Mouse (Mus musculus): ENCODE data around the gene Olfr235. TPM values are rescaled to one million over a fixed set of nuclear protein-coding genes. Genes with fewer than 3 reads are reported as not detected.
"Not testable (repeated sequence)": the region's sequence is repeated elsewhere in the genome, so short reads cannot be mapped to it uniquely, and the experiment has no call there.

Olfr235 gene
- polyA plus RNA-seq (2012; rRNA removed) = not detected in 2 replicates

- no peak for DNase-seq (ENCODE audit: low read depth)
Observed at GRCm38 (mm10) chr19:12260732-12261131, at the start of gene Olfr235. Gene Olfr235, plus strand, starts transcription at chr19:12261032.

GRCm38 (mm10) chr19:12232496-12232895 lies 28.3 kb upstream of the Olfr235 start, which contains the start of gene Olfr1432:
Gene Olfr1432, minus strand, starts transcription at chr19:12232596.
- DNase-seq (ENCODE audit: low read depth) = not testable (repeated sequence)

- no peak for DNase-seq (ENCODE audit: low read depth)
Observed at GRCm38 (mm10) chr19:12241559-12241958, 19.3 kb upstream of the Olfr235 start, which contains the start of gene Olfr262. Gene Olfr262, minus strand, starts transcription at chr19:12241659.

- no peak for DNase-seq (ENCODE audit: low read depth)
Observed at GRCm38 (mm10) chr19:12279554-12279953, 18.7 kb downstream of the Olfr235 start, which contains the start of gene Olfr1434. Gene Olfr1434, plus strand, starts transcription at chr19:12279854.

GRCm38 (mm10) chr19:12292979-12293378 lies 32.1 kb downstream of the Olfr235 start:
- no peak for DNase-seq (ENCODE audit: low read depth)

GRCm38 (mm10) chr19:12299030-12299429 lies 38.2 kb downstream of the Olfr235 start, which contains the start of gene Olfr1436:
Gene Olfr1436, minus strand, starts transcription at chr19:12299130.
- DNase-seq (ENCODE audit: low read depth) = not testable (repeated sequence)

Other genes with a start within 250 kb of the Olfr235 start
- not detected in 2 replicates for gene Olfr1423, start 219.7 kb upstream of the Olfr235 start, polyA plus RNA-seq (2012; rRNA removed)
- gene Olfr1424, start 198.3 kb upstream of the Olfr235 start, polyA plus RNA-seq (2012; rRNA removed) = not detected in 2 replicates
- not detected in 2 replicates for gene Olfr1425, start 183.3 kb upstream of the Olfr235 start, polyA plus RNA-seq (2012; rRNA removed)
- gene Olfr1426, start 169.0 kb upstream of the Olfr235 start, polyA plus RNA-seq (2012; rRNA removed) = not detected in 2 replicates
- gene Olfr1427, start 157.7 kb upstream of the Olfr235 start, polyA plus RNA-seq (2012; rRNA removed) = not detected in 2 replicates
- not detected in 2 replicates for gene Olfr1428, start 145.1 kb upstream of the Olfr235 start, polyA plus RNA-seq (2012; rRNA removed)
- not detected in 2 replicates for gene Olfr76, start 137.8 kb upstream of the Olfr235 start, polyA plus RNA-seq (2012; rRNA removed)
- not detected in 2 replicates for gene Olfr1555-ps1, start 90.9 kb upstream of the Olfr235 start, polyA plus RNA-seq (2012; rRNA removed)
- gene Olfr1431, start 60.4 kb upstream of the Olfr235 start, polyA plus RNA-seq (2012; rRNA removed) = not detected in 2 replicates
- gene Olfr1432, start 28.4 kb upstream of the Olfr235 start, polyA plus RNA-seq (2012; rRNA removed) = not detected in 2 replicates
- gene Olfr262, start 19.4 kb upstream of the Olfr235 start, polyA plus RNA-seq (2012; rRNA removed) = not detected in 2 replicates
- not detected in 2 replicates for gene Olfr1434, start 18.8 kb downstream of the Olfr235 start, polyA plus RNA-seq (2012; rRNA removed)
- gene Olfr1436, start 38.1 kb downstream of the Olfr235 start, polyA plus RNA-seq (2012; rRNA removed) = not detected in 2 replicates
- gene Olfr1437, start 64.1 kb downstream of the Olfr235 start, polyA plus RNA-seq (2012; rRNA removed) = not detected in 2 replicates
- gene Olfr1438-ps1, start 74.9 kb downstream of the Olfr235 start, polyA plus RNA-seq (2012; rRNA removed) = not detected in 2 replicates
- gene Olfr1440, start 126.2 kb downstream of the Olfr235 start, polyA plus RNA-seq (2012; rRNA removed) = not detected in 2 replicates
- not detected in 2 replicates for gene Olfr1441, start 156.4 kb downstream of the Olfr235 start, polyA plus RNA-seq (2012; rRNA removed)
- gene Pfpl, start 166.9 kb downstream of the Olfr235 start, polyA plus RNA-seq (2012; rRNA removed) = not detected in 2 replicates
- 8.0 and 10.0 TPM in 2 replicates for gene Mpeg1, start 199.7 kb downstream of the Olfr235 start, polyA plus RNA-seq (2012; rRNA removed)
- 33.0 and 34.9 TPM in 2 replicates for gene Dtx4, start 240.4 kb downstream of the Olfr235 start, polyA plus RNA-seq (2012; rRNA removed)

Measured in gonadal fat pad, adult 2 months (tissue).